Mouse (Mus musculus) retina, postnatal 7 days (tissue): ENCODE measurements around the gene Elmo2.

Experiments
- DNase-seq: peaks from one replicate; pipeline ENCODE4 v3.0.0-alpha.2; 2012; ENCODE audit warnings: low read depth, low spot score

Elmo2 gene

GRCm38 (mm10) chr2:165326304-165327190, at the start of gene Elmo2:
Elmo2 (minus strand) TSS chr2:165326479.
- peak; percentile 96 for DNase-seq

GRCm38 (mm10) chr2:165376001-165376400, 49.7 kb upstream of the Elmo2 start:
- no peak for DNase-seq

GRCm38 (mm10) chr2:165375478-165375877, 49.2 kb upstream of the Elmo2 start:
- no peak for DNase-seq

GRCm38 (mm10) chr2:165371066-165371465, 44.8 kb upstream of the Elmo2 start:
- DNase-seq, result no peak

GRCm38 (mm10) chr2:165370348-165370747, 44.1 kb upstream of the Elmo2 start:
- DNase-seq, result no peak

- DNase-seq, result no peak
Observed at GRCm38 (mm10) chr2:165368496-165368895, 42.2 kb upstream of the Elmo2 start, which contains the start of gene Zfp663. Zfp663 (minus strand) TSS chr2:165368729.

GRCm38 (mm10) chr2:165367868-165368439, 41.7 kb upstream of the Elmo2 start:
- no peak for DNase-seq

- DNase-seq, result no peak
Observed at GRCm38 (mm10) chr2:165367047-165367520, 40.8 kb upstream of the Elmo2 start.

- DNase-seq, result peak; percentile 47
Observed at GRCm38 (mm10) chr2:165364334-165365091, 38.2 kb upstream of the Elmo2 start.

- no peak for DNase-seq
Observed at GRCm38 (mm10) chr2:165363282-165363681, 37.0 kb upstream of the Elmo2 start.

GRCm38 (mm10) chr2:165360861-165361260, 34.6 kb upstream of the Elmo2 start:
- peak; percentile 54 for DNase-seq

GRCm38 (mm10) chr2:165351828-165352513, 25.7 kb upstream of the Elmo2 start:
- DNase-seq, result no peak

GRCm38 (mm10) chr2:165349466-165349865, 23.2 kb upstream of the Elmo2 start:
- DNase-seq, result no peak

GRCm38 (mm10) chr2:165346180-165346579, 19.9 kb upstream of the Elmo2 start:
- no peak for DNase-seq

GRCm38 (mm10) chr2:165337191-165337590, 10.9 kb upstream of the Elmo2 start:
- no peak for DNase-seq

GRCm38 (mm10) chr2:165332610-165333210, 6.4 kb upstream of the Elmo2 start:
- no peak for DNase-seq

GRCm38 (mm10) chr2:165329703-165330102, 3.4 kb upstream of the Elmo2 start:
- DNase-seq, result no peak

GRCm38 (mm10) chr2:165328746-165329145, 2.5 kb upstream of the Elmo2 start:
- DNase-seq, result no peak

GRCm38 (mm10) chr2:165327386-165327785, 1.1 kb upstream of the Elmo2 start:
- DNase-seq, result no peak

- DNase-seq, result no peak
Observed at GRCm38 (mm10) chr2:165325521-165326303, 567 bp downstream of the Elmo2 start.
